Mouse (Mus musculus) layer of hippocampus, adult 18-20 months (tissue): ENCODE results near the gene Grasp. TPM values are rescaled to one million over a fixed set of nuclear protein-coding genes. Genes with fewer than 3 reads are reported as not detected.
A peak's percentile ranks its signal among the peaks of the same experiment; 100 is the strongest.

Source experiments
- DNase-seq, 2 experiments: peaks; one replicate each; pipeline ENCODE4 v3.0.0; 2022; ENCODE audit warnings: low spot score in 2 of 2
- microRNA-seq, 2 experiments: library from miRNA; unstranded; fragments of <30 nt; microRNA quantifications; one replicate each; pipeline ENCODE4 v1.2.0; 2021
- total RNA-seq, 2 experiments: library from RNA; stranded (reverse); gene quantifications; 2 replicates each; pipeline ENCODE4 v1.2.3; 2021

Gene Grasp
- total RNA-seq, 2 experiments from 2014 or later, result 75.9 to 86.7 TPM

DNA sequence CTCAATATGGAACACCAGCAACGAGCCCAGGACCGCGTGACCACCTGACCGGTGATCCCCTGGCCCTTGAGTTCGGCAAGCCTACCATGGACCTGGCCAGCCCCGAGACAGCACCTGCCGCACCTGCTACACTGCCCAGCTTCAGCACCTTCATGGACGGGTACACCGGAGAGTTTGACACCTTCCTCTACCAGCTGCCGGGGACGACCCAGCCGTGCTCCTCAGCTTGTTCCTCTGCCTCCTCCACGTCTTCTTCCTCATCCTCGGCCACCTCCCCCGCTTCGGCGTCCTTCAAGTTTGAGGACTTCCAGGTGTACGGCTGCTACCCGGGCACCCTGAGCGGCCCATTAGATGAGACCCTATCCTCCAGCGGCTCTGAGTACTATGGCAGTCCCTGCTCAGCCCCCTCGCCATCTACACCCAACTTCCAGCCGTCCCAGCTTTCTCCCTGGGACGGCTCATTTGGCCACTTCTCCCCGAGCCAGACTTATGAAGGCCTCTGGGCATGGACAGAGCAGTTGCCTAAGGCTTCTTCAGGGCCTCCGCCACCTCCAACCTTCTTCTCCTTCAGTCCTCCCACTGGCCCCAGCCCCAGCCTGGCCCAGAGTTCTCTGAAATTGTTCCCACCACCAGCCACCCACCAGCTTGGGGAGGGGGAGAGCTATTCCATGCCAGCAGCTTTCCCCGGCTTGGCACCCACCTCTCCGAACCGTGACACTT is 46.3 kb downstream of the Grasp start:
- DNase-seq, result no peak

- no peak for DNase-seq
Measured at GRCm38 (mm10) chr15:101271107-101271506, 47.1 kb downstream of the Grasp start.

DNA sequence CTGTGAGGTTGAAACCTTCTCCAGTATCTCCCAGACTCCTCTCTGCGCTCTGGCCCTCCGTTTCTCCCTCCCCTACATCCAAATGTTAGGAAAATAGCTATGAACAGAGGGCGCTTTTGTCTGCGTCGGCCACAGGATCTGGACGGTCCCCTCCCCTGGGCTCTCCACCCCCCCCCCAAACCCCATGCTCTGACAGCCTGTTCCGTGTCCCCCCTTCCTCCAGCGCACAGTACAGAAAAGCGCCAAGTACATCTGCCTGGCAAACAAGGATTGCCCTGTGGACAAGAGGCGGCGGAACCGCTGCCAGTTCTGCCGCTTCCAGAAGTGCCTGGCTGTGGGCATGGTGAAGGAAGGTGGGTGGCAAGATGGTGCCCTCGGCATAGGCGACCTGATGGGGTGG is 47.5 kb downstream of the Grasp start:
- peak in 1 of 2 experiments; percentile 57 for DNase-seq

GRCm38 (mm10) chr15:101274380-101274779 is 50.4 kb downstream of the Grasp start:
- no peak for DNase-seq

DNA sequence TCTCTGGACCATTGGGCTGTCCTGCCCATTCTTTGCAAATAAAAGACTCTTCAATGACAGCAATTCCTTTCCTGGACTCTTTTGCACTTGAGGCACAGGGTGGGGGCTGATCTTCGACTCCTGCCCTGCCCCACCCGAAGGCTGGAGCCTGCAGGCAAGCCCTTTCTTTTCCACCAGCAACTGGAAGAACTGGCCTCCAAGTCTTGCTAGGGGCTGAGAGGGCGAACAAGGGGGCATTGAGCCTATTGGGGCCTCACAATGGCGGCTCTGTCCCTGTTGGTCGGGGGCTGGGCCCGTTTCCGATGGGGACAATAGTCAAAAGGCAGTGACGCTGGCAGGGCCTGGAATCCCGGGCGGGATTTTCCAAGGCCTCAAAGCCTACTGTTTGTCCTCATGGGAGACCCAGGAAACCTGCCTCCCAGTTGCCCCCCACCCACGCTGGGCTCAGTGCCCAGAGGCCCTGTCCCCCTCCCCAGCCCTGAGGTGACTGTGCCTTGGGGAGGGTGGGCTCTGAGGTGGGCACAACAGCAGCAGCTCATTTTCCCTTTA is 53.4 kb downstream of the Grasp start:
- peak in 1 of 2 experiments; percentile 66 for DNase-seq

- no peak for DNase-seq
Measured at GRCm38 (mm10) chr15:101278589-101278988, 54.6 kb downstream of the Grasp start.

DNA sequence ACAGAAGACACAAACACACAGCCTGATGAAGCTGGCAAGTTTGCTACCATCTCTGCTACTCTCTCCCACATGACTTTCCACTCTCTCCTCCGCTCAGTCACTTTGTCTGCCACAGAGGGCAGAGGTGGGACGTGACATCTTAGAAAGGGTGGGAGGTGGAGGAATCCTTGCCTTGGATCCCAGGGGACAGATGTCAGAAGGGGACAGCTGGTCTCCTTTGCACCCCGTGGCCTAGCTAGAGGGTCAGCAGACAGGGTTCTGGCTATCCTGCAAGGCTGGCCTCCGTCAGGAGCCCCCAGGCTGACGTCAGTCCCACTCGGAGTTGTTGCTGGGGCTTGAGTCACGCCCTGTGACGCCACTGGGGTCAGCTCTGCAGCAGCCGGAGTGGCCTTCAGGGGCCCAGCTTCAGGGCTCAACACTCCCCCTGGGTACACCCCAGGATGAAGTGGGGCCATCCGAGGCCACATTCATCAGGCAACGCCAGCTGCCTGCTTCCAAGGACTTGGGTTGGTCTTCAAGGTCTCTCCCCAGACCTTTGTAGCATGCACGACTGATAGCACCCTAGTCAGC is 55.5 kb downstream of the Grasp start:
- no peak for DNase-seq

Small RNA genes within 50 kb of the gene (microRNA-seq; reads per million reads assigned to microRNA genes)
- gene Mir6962, result 2.5 to 3.7 reads per million in 2 experiments

Other genes with a start within 250 kb of the Grasp start
- not detected for gene Gm47841, start 176.8 kb upstream of the Grasp start, total RNA-seq
- 1 to 10 TPM; 1.3 to 1.6 TPM for gene Fignl2, start 145.6 kb upstream of the Grasp start, total RNA-seq
- not detected for gene Ankrd33, start 108.4 kb upstream of the Grasp start, total RNA-seq
- gene Acvrl1, start 95.7 kb upstream of the Grasp start, total RNA-seq, result 1 to 10 TPM; 9.7 to 9.9 TPM
- gene Acvr1b, start 50.1 kb upstream of the Grasp start, total RNA-seq, result 10 to 100 TPM; 88.8 to 90.3 TPM
- 100 to 1,000 TPM in 1 of 2 experiments, 10 to 100 TPM in 1; 87.1 to 105 TPM for gene Nr4a1, start 30.1 kb downstream of the Grasp start, total RNA-seq
- 10 to 100 TPM; 53.2 to 57.5 TPM for gene Atg101, start 60.1 kb downstream of the Grasp start, total RNA-seq
- under 1 TPM; 0.27 to 0.66 TPM for gene 6030408B16Rik, start 69.0 kb downstream of the Grasp start, total RNA-seq
- under 1 TPM; 0.25 to 0.40 TPM for gene Krt80, start 146.0 kb downstream of the Grasp start, total RNA-seq
- not detected for gene Krt7, start 186.9 kb downstream of the Grasp start, total RNA-seq
- under 1 TPM; 0.18 to 0.40 TPM for gene Krt87, start 214.6 kb downstream of the Grasp start, total RNA-seq
- not detected for gene Krt88, start 223.6 kb downstream of the Grasp start, total RNA-seq
- gene Krt81, start 239.6 kb downstream of the Grasp start, total RNA-seq, result not detected
- under 1 TPM in 1 of 2 experiments, not detected in 1; 0.15 TPM for gene Krt86, start 249.3 kb downstream of the Grasp start, total RNA-seq